Mouse (Mus musculus) brain, embryonic 18.5 days (tissue): ENCODE data around the gene Srsf2.
"Not testable (repeated sequence)": the region's sequence is repeated elsewhere in the genome, so short reads cannot be mapped to it uniquely, and the experiment has no call there.

ENCODE experiments used
- DNase-seq: peaks from one replicate; pipeline ENCODE4 v3.0.0-alpha.2; 2012; ENCODE audit warnings: low read depth, low spot score

The Srsf2 gene

GRCm38 (mm10) chr11:116852891-116853511 lies at the start of gene Srsf2:
Srsf2 (minus strand) TSS chr11:116853094.
- peak; percentile 94 for DNase-seq

GRCm38 (mm10) chr11:116902588-116902987 lies 49.7 kb upstream of the Srsf2 start:
- DNase-seq = not testable (repeated sequence)

- DNase-seq = no peak
Observed at GRCm38 (mm10) chr11:116899247-116899646, 46.4 kb upstream of the Srsf2 start.

GRCm38 (mm10) chr11:116895402-116895801 lies 42.5 kb upstream of the Srsf2 start:
- no peak for DNase-seq

GRCm38 (mm10) chr11:116893532-116894442 lies 40.9 kb upstream of the Srsf2 start:
- no peak for DNase-seq

- no peak for DNase-seq
Observed at GRCm38 (mm10) chr11:116887136-116887535, 34.2 kb upstream of the Srsf2 start.

- peak; percentile 69 for DNase-seq
Observed at GRCm38 (mm10) chr11:116885275-116886151, 32.6 kb upstream of the Srsf2 start.

GRCm38 (mm10) chr11:116884061-116884460 lies 31.2 kb upstream of the Srsf2 start:
- no peak for DNase-seq

GRCm38 (mm10) chr11:116882446-116882845 lies 29.6 kb upstream of the Srsf2 start:
- DNase-seq = no peak

GRCm38 (mm10) chr11:116881440-116881839 lies 28.5 kb upstream of the Srsf2 start:
- DNase-seq = no peak

- DNase-seq = no peak
Observed at GRCm38 (mm10) chr11:116880839-116881238, 27.9 kb upstream of the Srsf2 start.

- no peak for DNase-seq
Observed at GRCm38 (mm10) chr11:116878454-116878853, 25.6 kb upstream of the Srsf2 start.

- DNase-seq = no peak
Observed at GRCm38 (mm10) chr11:116873987-116874386, 21.1 kb upstream of the Srsf2 start.

GRCm38 (mm10) chr11:116871538-116871937 lies 18.6 kb upstream of the Srsf2 start:
- no peak for DNase-seq

- no peak for DNase-seq
Observed at GRCm38 (mm10) chr11:116869641-116870040, 16.7 kb upstream of the Srsf2 start.

GRCm38 (mm10) chr11:116869223-116869622 lies 16.3 kb upstream of the Srsf2 start:
- no peak for DNase-seq

GRCm38 (mm10) chr11:116868129-116868528 lies 15.2 kb upstream of the Srsf2 start:
- DNase-seq = no peak

GRCm38 (mm10) chr11:116865945-116866585 lies 13.2 kb upstream of the Srsf2 start:
- no peak for DNase-seq

- no peak for DNase-seq
Observed at GRCm38 (mm10) chr11:116864444-116864843, 11.6 kb upstream of the Srsf2 start.

- no peak for DNase-seq
Observed at GRCm38 (mm10) chr11:116857183-116857850, 4.4 kb upstream of the Srsf2 start.

GRCm38 (mm10) chr11:116854279-116854678 lies 1.4 kb upstream of the Srsf2 start:
- DNase-seq = no peak
